Mouse (Mus musculus) midbrain, embryonic 11.5 days (tissue): ENCODE data around the gene Vps50. TPM values are rescaled to one million over a fixed set of nuclear protein-coding genes. Genes with fewer than 3 reads are reported as not detected.

ENCODE experiments used
- ATAC-seq: fragments of 200-750 bp; cut with Nextera tagmentation; 2 replicates; pipeline ENCODE4 v1.8.0; 2017; ENCODE audit warnings: moderate TSS enrichment, moderate library complexity; ENCODE audit not compliant: low FRiP score
- DNase-seq: peaks from one replicate; pipeline ENCODE4 v3.0.0; 2015; ENCODE audit warnings: low spot score; ENCODE audit errors: missing footprints
- H3K27ac ChIP-seq: fragments of 300-500 bp; sonication (generic); 2 replicates; pipeline ENCODE4 v1.5.1; 2014; ENCODE audit warnings: low read depth, low read length
- H3K27me3 ChIP-seq: fragments of 300-500 bp; sonication (generic); 2 replicates; pipeline ENCODE4 v1.6.1; 2014; ENCODE audit warnings: mild to moderate bottlenecking, low read length, moderate library complexity, mixed read lengths; ENCODE audit not compliant: control insufficient read depth, insufficient read depth
- H3K36me3 ChIP-seq: fragments of 300-500 bp; sonication (generic); 2 replicates; pipeline ENCODE4 v1.6.1; 2014; ENCODE audit warnings: mild to moderate bottlenecking, low read length, moderate library complexity, mixed read lengths; ENCODE audit not compliant: control insufficient read depth, insufficient read depth
- H3K4me1 ChIP-seq: fragments of 300-500 bp; sonication (generic); 2 replicates; pipeline ENCODE4 v1.6.1; 2014; ENCODE audit warnings: low read length; ENCODE audit not compliant: control insufficient read depth, insufficient read depth
- H3K4me2 ChIP-seq: fragments of 300-500 bp; sonication (generic); 2 replicates; pipeline ENCODE4 v1.6.1; 2014; ENCODE audit warnings: mild to moderate bottlenecking, moderate library complexity
- H3K4me3 ChIP-seq: fragments of 300-500 bp; sonication (generic); 2 replicates; pipeline ENCODE4 v1.5.1; 2014; ENCODE audit warnings: low read depth, low read length
- H3K9ac ChIP-seq: fragments of 300-500 bp; sonication (generic); 2 replicates; pipeline ENCODE4 v1.6.1; 2014; ENCODE audit warnings: low read length
- H3K9me3 ChIP-seq: fragments of 300-500 bp; sonication (generic); 2 replicates; pipeline ENCODE4 v1.6.1; 2016; ENCODE audit warnings: low read length; ENCODE audit not compliant: control insufficient read depth
- WGBS: fragments of 180-500 bp; shearing (Covaris S2); extraction: QIAGEN DNeasy Blood & Tissue Kit; methylation state at CpG from one replicate; pipeline ENCODE4 v1.1.7; 2014; 5-methylcytosine and 5-hydroxymethylcytosine counted together
- polyA plus RNA-seq: library from polyadenylated mRNA; unstranded; fragments of >200 nt; fragmentation: Nextera tagmentation; extraction: Ambion mirVana; gene quantifications from 2 replicates; pipeline ENCODE4 v1.2.1, GENCODE M21; 2014

The Vps50 gene
- polyA plus RNA-seq, 1 experiment from 2014 or later, result 42.1 TPM

GRCm38 (mm10) chr6:3509782-3510181 is 11.6 kb downstream of the Vps50 start:
- WGBS, result 26% methylated on average over 2 of the region's 2 CpGs

DNA sequence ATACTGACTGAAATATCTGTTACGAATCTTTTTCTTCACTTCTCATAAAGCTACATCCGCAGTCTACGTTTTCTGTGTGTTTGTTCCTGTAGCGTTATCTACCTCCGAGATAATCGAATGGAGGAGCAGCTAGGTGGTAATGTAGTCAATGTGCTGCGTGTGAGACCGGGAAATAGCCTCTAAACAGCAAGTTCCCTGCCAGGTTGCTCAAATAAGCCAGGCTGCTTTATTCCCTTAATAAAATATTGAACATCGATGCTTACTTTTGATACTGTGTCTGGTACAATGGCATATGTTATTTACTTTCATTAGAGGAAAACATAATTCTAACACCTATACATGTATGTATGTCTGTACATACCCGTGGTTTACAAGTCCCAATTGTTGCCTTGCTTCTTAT is 12.9 kb downstream of the Vps50 start:
- peak; percentile 83 for DNase-seq
- no peaks in the 10 kb centered on the region for H3K36me3 ChIP-seq
- peak overlapping the region; percentile 64 for H3K9ac ChIP-seq
- WGBS, result 71% methylated on average over 10 of the region's 10 CpGs
- peak overlapping the region; percentile 34 for H3K4me2 ChIP-seq
- H3K4me3 ChIP-seq, result no peak overlapping the region
- H3K4me1 ChIP-seq, result peaks cover 5% of the 10 kb centered on the region; the same call in 1 of the 2 replicates
- H3K27ac ChIP-seq, result peak overlapping the region; percentile 87
- no peak for ATAC-seq
- no peaks in the 10 kb centered on the region for H3K27me3 ChIP-seq
- H3K9me3 ChIP-seq, result no peaks in the 10 kb centered on the region

More at GRCm38 (mm10) chr6:3509782-3510181, 11.6 kb downstream of the Vps50 start:
- no peak overlapping the region for H3K27ac ChIP-seq
- no peak overlapping the region for H3K4me3 ChIP-seq
- ATAC-seq (peak; percentile 36), DNase-seq (peak; percentile 88)
- no peaks in the 10 kb centered on the region for H3K9me3 ChIP-seq
- no peak overlapping the region for H3K4me2 ChIP-seq
- H3K4me1 ChIP-seq, result peaks cover 5% of the 10 kb centered on the region; the same call in 1 of the 2 replicates
- no peaks in the 10 kb centered on the region for H3K36me3 ChIP-seq
- H3K27me3 ChIP-seq, result no peaks in the 10 kb centered on the region
- no peak overlapping the region for H3K9ac ChIP-seq

- Histone ChIP-seq H3K4me1 (peaks cover 5% of the 10 kb centered on the region; the same call in 1 of the 2 replicates), H3K9me3 (no peaks in the 10 kb centered on the region), H3K4me2 (peak overlapping the region; percentile 34), H3K27ac (peak overlapping the region; percentile 87), H3K36me3 (no peaks in the 10 kb centered on the region), H3K27me3 (no peaks in the 10 kb centered on the region), H3K9ac (peak overlapping the region; percentile 64), H3K4me3 (no peak overlapping the region)
- ATAC-seq (peak; percentile 73), DNase-seq (peak; percentile 94)
- 46% methylated on average over 11 of the region's 11 CpGs for WGBS
Observed at GRCm38 (mm10) chr6:3511612-3512011, 13.4 kb downstream of the Vps50 start.

GRCm38 (mm10) chr6:3512611-3513010 is 14.4 kb downstream of the Vps50 start:
- Histone ChIP-seq H3K9ac (no peak overlapping the region), H3K4me1 (peaks cover 5% of the 10 kb centered on the region; the same call in 1 of the 2 replicates), H3K27me3 (no peaks in the 10 kb centered on the region), H3K4me2 (no peak overlapping the region), H3K27ac (no peak overlapping the region; the same call in 1 of the 2 replicates), H3K9me3 (no peaks in the 10 kb centered on the region), H3K4me3 (no peak overlapping the region), H3K36me3 (no peaks in the 10 kb centered on the region)
- 46% methylated on average over 3 of the region's 3 CpGs for WGBS
- ATAC-seq (peak; percentile 84), DNase-seq (no peak)

DNA sequence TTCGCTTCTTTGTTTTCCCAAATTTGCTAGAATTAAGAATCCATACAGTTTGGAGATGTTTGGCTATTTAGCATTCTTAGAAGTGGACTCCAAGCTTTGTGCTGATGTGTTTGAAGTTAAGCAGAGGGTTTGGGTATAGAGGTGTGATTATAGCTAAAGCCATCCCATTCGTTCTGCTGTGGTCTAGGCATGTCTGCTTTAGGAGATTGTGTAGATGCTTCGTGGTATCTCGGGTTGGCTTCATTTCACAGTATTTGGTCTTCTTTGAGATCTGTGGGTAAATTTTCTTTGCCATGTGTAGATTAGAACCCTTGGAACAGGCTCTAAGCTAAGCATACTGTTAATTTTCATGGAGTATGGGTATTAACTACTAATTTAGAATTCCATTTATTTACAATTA is 30.0 kb downstream of the Vps50 start:
- H3K36me3 ChIP-seq, result no peaks in the 10 kb centered on the region
- no peak for ATAC-seq
- H3K4me3 ChIP-seq, result no peak overlapping the region
- H3K27ac ChIP-seq, result no peak overlapping the region
- no peaks in the 10 kb centered on the region for H3K9me3 ChIP-seq
- peaks cover 11% of the 10 kb centered on the region; the same call in 1 of the 2 replicates for H3K4me1 ChIP-seq
- WGBS, result 86% methylated on average over 4 of the region's 4 CpGs
- H3K4me2 ChIP-seq, result no peak overlapping the region
- DNase-seq, result no peak
- no peaks in the 10 kb centered on the region for H3K27me3 ChIP-seq
- no peak overlapping the region for H3K9ac ChIP-seq

GRCm38 (mm10) chr6:3531445-3531844 is 33.3 kb downstream of the Vps50 start:
- peak; percentile 79 for ATAC-seq

GRCm38 (mm10) chr6:3536048-3536447 is 37.9 kb downstream of the Vps50 start:
- DNase-seq, result no peak
- peaks cover 8% of the 10 kb centered on the region; the same call in 1 of the 2 replicates for H3K4me1 ChIP-seq
- H3K9ac ChIP-seq, result no peak overlapping the region
- H3K4me2 ChIP-seq, result no peak overlapping the region
- no peak overlapping the region for H3K4me3 ChIP-seq
- no peaks in the 10 kb centered on the region for H3K27me3 ChIP-seq
- H3K27ac ChIP-seq, result no peak overlapping the region
- H3K9me3 ChIP-seq, result no peaks in the 10 kb centered on the region
- H3K36me3 ChIP-seq, result peaks cover 2% of the 10 kb centered on the region; the same call in 1 of the 2 replicates
- no peak for ATAC-seq
- WGBS, result 30% methylated on average over 1 of the region's 1 CpGs

More at GRCm38 (mm10) chr6:3531445-3531844, 33.3 kb downstream of the Vps50 start:
- H3K4me2 ChIP-seq, result no peak overlapping the region
- H3K27me3 ChIP-seq, result no peaks in the 10 kb centered on the region
- whole genome bisulfite sequencing, result 13% methylated on average over 5 of the region's 5 CpGs
- peaks cover 11% of the 10 kb centered on the region; the same call in 1 of the 2 replicates for H3K4me1 ChIP-seq
- no peak overlapping the region for H3K4me3 ChIP-seq
- no peak overlapping the region for H3K9ac ChIP-seq
- no peak overlapping the region for H3K27ac ChIP-seq
- no peaks in the 10 kb centered on the region for H3K36me3 ChIP-seq
- H3K9me3 ChIP-seq, result no peaks in the 10 kb centered on the region
- no peak for DNase-seq

GRCm38 (mm10) chr6:3539470-3539869 is 41.3 kb downstream of the Vps50 start:
- 85% methylated on average over 2 of the region's 2 CpGs for WGBS
- ATAC-seq, result no peak
- H3K36me3 ChIP-seq, result peaks cover 2% of the 10 kb centered on the region; the same call in 1 of the 2 replicates
- no peak overlapping the region for H3K4me2 ChIP-seq
- no peak overlapping the region for H3K4me3 ChIP-seq
- H3K27me3 ChIP-seq, result no peaks in the 10 kb centered on the region
- no peaks in the 10 kb centered on the region for H3K4me1 ChIP-seq
- no peaks in the 10 kb centered on the region for H3K9me3 ChIP-seq
- DNase-seq, result no peak
- no peak overlapping the region for H3K27ac ChIP-seq
- no peak overlapping the region for H3K9ac ChIP-seq

- DNase-seq (no peak), ATAC-seq (no peak)
- Histone ChIP-seq H3K27ac (no peak overlapping the region), H3K9ac (no peak overlapping the region), H3K27me3 (no peaks in the 10 kb centered on the region), H3K36me3 (no peaks in the 10 kb centered on the region), H3K4me3 (no peak overlapping the region), H3K4me2 (no peak overlapping the region), H3K4me1 (no peaks in the 10 kb centered on the region), H3K9me3 (no peaks in the 10 kb centered on the region)
- WGBS, result 87% methylated on average over 4 of the region's 4 CpGs
Observed at GRCm38 (mm10) chr6:3543862-3544261, 45.7 kb downstream of the Vps50 start.
